Mouse (Mus musculus) hindbrain, embryonic 16.5 days (tissue): ENCODE measurements at regions not wholly inside any gene's neighbourhood (a gene's known extent, or its start where the extent isn't known, plus 50 kb on each side); places are given as distances from the start of the nearest gene placed in this dataset.
A peak's percentile ranks its signal among the peaks of the same experiment; 100 is the strongest.

ENCODE experiments used
- ATAC-seq: fragments of 200-750 bp; cut with Nextera tagmentation; 2 replicates; pipeline ENCODE4 v1.8.0; 2017; ENCODE audit warnings: moderate TSS enrichment, moderate library complexity
- H3K27ac ChIP-seq: fragments of 300-500 bp; sonication (generic); 2 replicates; pipeline ENCODE4 v1.5.1; 2014; ENCODE audit warnings: low read depth, mild to moderate bottlenecking, control low read depth, low read length, moderate library complexity
- H3K27me3 ChIP-seq: fragments of 300-500 bp; sonication (generic); replicated peaks from 2 replicates; pipeline ENCODE4 v1.6.1; 2014; ENCODE audit warnings: low read length; ENCODE audit not compliant: control insufficient read depth, insufficient read depth
- H3K36me3 ChIP-seq: fragments of 300-500 bp; sonication (generic); 2 replicates; pipeline ENCODE4 v1.6.1; 2014; ENCODE audit warnings: mild to moderate bottlenecking, low read length, moderate library complexity, mixed read lengths; ENCODE audit not compliant: control insufficient read depth, insufficient read depth
- H3K4me1 ChIP-seq: fragments of 300-500 bp; sonication (generic); 2 replicates; pipeline ENCODE4 v1.6.1; 2014; ENCODE audit warnings: low read depth, low read length; ENCODE audit not compliant: control insufficient read depth, insufficient read depth
- H3K4me2 ChIP-seq: fragments of 300-500 bp; sonication (generic); 2 replicates; pipeline ENCODE4 v1.6.1; 2014; ENCODE audit warnings: mild to moderate bottlenecking, low read length, control low read depth, moderate library complexity
- H3K4me3 ChIP-seq: fragments of 300-500 bp; sonication (generic); 2 replicates; pipeline ENCODE4 v1.5.1; 2014; ENCODE audit warnings: mild to moderate bottlenecking, low read length, control low read depth, moderate library complexity
- H3K9ac ChIP-seq: fragments of 300-500 bp; sonication (generic); 2 replicates; pipeline ENCODE4 v1.6.1; 2014; ENCODE audit warnings: low read depth, mild to moderate bottlenecking, control low read depth, low read length, moderate library complexity
- H3K9me3 ChIP-seq: fragments of 300-500 bp; sonication (generic); 2 replicates; pipeline ENCODE4 v1.6.1; 2014; ENCODE audit warnings: mild to moderate bottlenecking, low read length, moderate library complexity; ENCODE audit not compliant: control insufficient read depth
- WGBS: fragments of 180-500 bp; shearing (Covaris S2); extraction: QIAGEN DNeasy Blood & Tissue Kit; methylation state at CpG from one replicate; pipeline ENCODE4 v1.1.7; 2014; 5-methylcytosine and 5-hydroxymethylcytosine counted together

GRCm38 (mm10) chr4:142351831-142352230, 112.6 kb upstream of the Kazn start:
- H3K4me3 ChIP-seq = no peak overlapping the region
- no peaks in the 10 kb centered on the region for H3K27me3 ChIP-seq
- 70% methylated on average over 3 of the region's 3 CpGs for WGBS
- H3K9me3 ChIP-seq = no peaks in the 10 kb centered on the region
- peaks cover 6% of the 10 kb centered on the region for H3K4me1 ChIP-seq
- H3K9ac ChIP-seq = no peak overlapping the region
- no peak for ATAC-seq
- no peaks in the 10 kb centered on the region for H3K36me3 ChIP-seq
- H3K4me2 ChIP-seq = no peak overlapping the region
- H3K27ac ChIP-seq = no peak overlapping the region

GRCm38 (mm10) chr4:142350986-142351385, 111.8 kb upstream of the Kazn start:
- no peaks in the 10 kb centered on the region for H3K36me3 ChIP-seq
- no peak for ATAC-seq
- H3K27me3 ChIP-seq = no peaks in the 10 kb centered on the region
- H3K4me1 ChIP-seq = peaks cover 6% of the 10 kb centered on the region
- H3K27ac ChIP-seq = no peak overlapping the region
- no peak overlapping the region for H3K4me3 ChIP-seq
- no peaks in the 10 kb centered on the region for H3K9me3 ChIP-seq
- no peak overlapping the region for H3K9ac ChIP-seq
- 94% methylated on average over 8 of the region's 8 CpGs for WGBS
- no peak overlapping the region for H3K4me2 ChIP-seq

GRCm38 (mm10) chr4:142348910-142349309, 109.7 kb upstream of the Kazn start:
- Histone ChIP-seq H3K4me1 (peaks cover 9% of the 10 kb centered on the region), H3K9ac (no peak overlapping the region), H3K4me3 (no peak overlapping the region), H3K4me2 (no peak overlapping the region), H3K27me3 (no peaks in the 10 kb centered on the region), H3K27ac (no peak overlapping the region), H3K36me3 (no peaks in the 10 kb centered on the region), H3K9me3 (no peaks in the 10 kb centered on the region)
- ATAC-seq = no peak
- WGBS = 55% methylated on average over 6 of the region's 6 CpGs

- H3K4me2 ChIP-seq = no peak overlapping the region
- no peak overlapping the region for H3K4me3 ChIP-seq
- peak; percentile 18; the same call in 1 of the 2 replicates for ATAC-seq
- H3K9ac ChIP-seq = no peak overlapping the region
- H3K36me3 ChIP-seq = no peaks in the 10 kb centered on the region
- H3K27me3 ChIP-seq = no peaks in the 10 kb centered on the region
- WGBS = 47% methylated on average over 19 of the region's 19 CpGs
- H3K9me3 ChIP-seq = no peaks in the 10 kb centered on the region
- peaks cover 30% of the 10 kb centered on the region for H3K4me1 ChIP-seq
- H3K27ac ChIP-seq = no peak overlapping the region
Measured at GRCm38 (mm10) chr4:142342482-142343206, 103.4 kb upstream of the Kazn start.

GRCm38 (mm10) chr4:142341305-142341704, 102.1 kb upstream of the Kazn start:
- WGBS = 41% methylated on average over 4 of the region's 4 CpGs
- Histone ChIP-seq H3K27ac (no peak overlapping the region), H3K27me3 (no peaks in the 10 kb centered on the region), H3K4me1 (peaks cover 30% of the 10 kb centered on the region), H3K9ac (no peak overlapping the region), H3K4me3 (no peak overlapping the region), H3K9me3 (no peaks in the 10 kb centered on the region), H3K36me3 (no peaks in the 10 kb centered on the region), H3K4me2 (no peak overlapping the region)
- 0 out of 2 replicates have a peak, but pooled peaks have one; percentile 14 for ATAC-seq

GRCm38 (mm10) chr4:142340057-142340456, 100.9 kb upstream of the Kazn start:
- no peak overlapping the region for H3K4me3 ChIP-seq
- no peaks in the 10 kb centered on the region for H3K9me3 ChIP-seq
- no peak overlapping the region for H3K9ac ChIP-seq
- no peak overlapping the region for H3K27ac ChIP-seq
- H3K4me2 ChIP-seq = no peak overlapping the region
- no peaks in the 10 kb centered on the region for H3K36me3 ChIP-seq
- H3K4me1 ChIP-seq = peaks cover 30% of the 10 kb centered on the region
- H3K27me3 ChIP-seq = no peaks in the 10 kb centered on the region
- WGBS = 4% methylated on average over 3 of the region's 3 CpGs
- peak; percentile 23 for ATAC-seq

GRCm38 (mm10) chr4:142337701-142338100, 98.5 kb upstream of the Kazn start:
- Histone ChIP-seq H3K4me2 (no peak overlapping the region), H3K9me3 (no peaks in the 10 kb centered on the region), H3K27me3 (no peaks in the 10 kb centered on the region), H3K4me3 (no peak overlapping the region), H3K27ac (peak overlapping the region; percentile 32; the same call in 1 of the 2 replicates), H3K4me1 (peaks cover 24% of the 10 kb centered on the region), H3K9ac (no peak overlapping the region), H3K36me3 (no peaks in the 10 kb centered on the region)
- ATAC-seq = no peak
- whole genome bisulfite sequencing = 64% methylated on average over 8 of the region's 8 CpGs

GRCm38 (mm10) chr4:142336943-142337342, 97.7 kb upstream of the Kazn start:
- Histone ChIP-seq H3K36me3 (no peaks in the 10 kb centered on the region), H3K4me3 (no peak overlapping the region), H3K9me3 (no peaks in the 10 kb centered on the region), H3K4me2 (no peak overlapping the region), H3K9ac (no peak overlapping the region), H3K27me3 (no peaks in the 10 kb centered on the region), H3K27ac (peak overlapping the region; percentile 32; the same call in 1 of the 2 replicates), H3K4me1 (peaks cover 19% of the 10 kb centered on the region)
- ATAC-seq = peak; percentile 52; the same call in 1 of the 2 replicates
- WGBS = 52% methylated on average over 2 of the region's 2 CpGs

GRCm38 (mm10) chr4:142334084-142334483, 94.9 kb upstream of the Kazn start:
- 77% methylated on average over 7 of the region's 7 CpGs for WGBS
- H3K9me3 ChIP-seq = peaks cover 2% of the 10 kb centered on the region; the same call in 1 of the 2 replicates
- H3K9ac ChIP-seq = no peak overlapping the region
- H3K27me3 ChIP-seq = no peaks in the 10 kb centered on the region
- no peak overlapping the region for H3K4me3 ChIP-seq
- no peak overlapping the region for H3K27ac ChIP-seq
- no peak for ATAC-seq
- H3K36me3 ChIP-seq = no peaks in the 10 kb centered on the region
- H3K4me2 ChIP-seq = no peak overlapping the region
- H3K4me1 ChIP-seq = peaks cover 3% of the 10 kb centered on the region; the same call in 1 of the 2 replicates
